Mouse (Mus musculus) T-cell, adult 66 days (primary cell): ENCODE results near the gene Eif4e2. TPM values are rescaled to one million over a fixed set of nuclear protein-coding genes. Genes with fewer than 3 reads are reported as not detected.

Experiments
- total RNA-seq, 2 experiments: library from RNA; stranded (reverse); gene quantifications; 3 replicates in 1 of 2; 4 replicates in 1 of 2; pipeline ENCODE4 v1.2.4; 2023

Eif4e2 gene
- total RNA-seq = 100 to 1,000 TPM; 138 to 147 TPM

DNA sequence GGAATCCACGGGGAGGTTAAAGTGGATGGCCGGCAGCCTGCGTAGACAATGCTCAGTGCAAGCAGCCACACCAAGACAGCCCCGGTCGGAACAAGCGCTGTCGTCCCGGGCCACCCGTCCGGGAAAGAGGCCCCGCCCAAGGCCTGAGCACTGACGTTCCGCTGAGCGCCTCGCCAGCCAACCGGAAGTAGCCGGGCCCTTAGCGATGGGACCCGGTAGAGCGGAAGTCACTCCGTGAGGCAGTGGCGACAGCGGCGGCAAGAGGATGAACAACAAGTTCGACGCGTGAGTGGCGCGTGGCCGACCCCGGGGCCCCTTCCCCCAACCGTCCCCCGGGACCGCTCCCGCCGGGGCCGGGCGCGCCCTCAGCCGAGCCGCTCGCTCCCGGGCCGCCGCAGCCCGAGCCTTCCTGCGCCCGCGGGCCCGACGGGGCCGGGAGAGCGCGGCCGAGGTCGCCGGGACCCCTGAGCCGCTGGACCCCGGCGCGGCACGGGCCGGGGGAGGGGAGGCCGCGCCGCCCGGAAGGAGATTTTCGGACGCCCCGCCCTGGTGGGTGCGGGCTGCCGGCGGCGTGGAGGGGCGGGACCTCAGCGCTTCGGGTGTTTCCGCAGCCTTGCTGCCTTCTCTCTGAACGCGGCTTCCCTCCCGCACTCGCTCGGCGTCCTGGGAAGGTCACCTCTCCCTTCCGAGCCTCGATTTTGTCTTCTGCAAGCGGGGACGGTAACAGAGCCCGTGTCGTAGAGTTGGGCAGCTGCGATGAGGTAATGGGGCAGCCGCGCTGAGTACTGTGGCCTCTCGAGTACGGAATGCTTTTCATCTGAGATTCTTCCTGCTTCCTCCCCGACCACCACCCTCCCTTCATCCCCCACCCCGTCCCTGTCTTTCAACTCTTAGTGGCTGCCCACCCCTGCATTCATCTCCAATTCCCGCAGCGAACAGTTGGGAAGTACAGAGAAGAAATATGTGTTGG is at the start of gene Eif4e2:
Gene Eif4e2 (plus strand): TSS at position 180 of the 970 bp plus-strand sequence.

DNA sequence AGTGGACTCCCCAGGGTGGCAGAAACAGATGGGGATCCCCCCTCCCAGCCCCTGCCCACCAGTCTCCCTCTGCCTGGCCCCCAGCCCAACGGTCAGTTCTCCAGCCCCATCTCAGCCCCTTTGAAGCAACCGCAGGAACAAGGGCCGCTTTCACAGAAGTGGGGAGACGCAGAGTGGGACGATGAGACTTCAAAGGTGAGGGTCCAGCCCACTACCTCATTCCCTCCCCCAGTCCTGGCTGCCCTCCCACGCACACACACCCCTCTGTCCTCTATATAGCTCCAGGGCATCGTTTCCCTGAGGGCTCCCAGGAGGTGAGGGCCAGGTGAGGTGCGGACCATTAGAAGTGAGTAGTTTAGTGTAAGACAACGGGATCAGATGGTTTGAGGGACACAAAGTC is 30.7 kb upstream of the Eif4e2 start, which contains the start of gene Prss56:
Gene Prss56 (plus strand): TSS at position 301 of the 400 bp plus-strand sequence.

GRCm38 (mm10) chr1:87190429-87190828 is 23.3 kb upstream of the Eif4e2 start, which contains the start of gene Chrnd:
Gene Chrnd (plus strand): TSS chr1:87190607.

DNA sequence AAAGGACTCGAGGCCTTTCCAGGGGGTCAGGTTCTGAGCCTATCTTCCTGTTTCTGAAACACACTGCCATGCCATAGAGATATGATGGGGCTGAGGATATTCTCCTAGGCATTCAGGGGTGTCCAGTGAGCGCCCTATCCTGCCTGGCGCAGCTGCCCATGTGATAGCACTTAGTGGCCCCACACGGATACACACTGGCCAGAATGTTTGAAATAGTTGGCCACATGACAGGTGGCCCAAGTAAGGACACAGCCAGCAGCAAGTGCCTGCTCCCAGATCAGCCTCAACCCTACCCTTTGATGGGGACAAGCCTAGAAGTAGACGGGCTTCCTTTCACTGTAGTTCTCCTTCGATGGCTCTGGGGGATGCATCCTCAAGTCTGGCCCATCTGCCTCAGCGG is 9.2 kb upstream of the Eif4e2 start, which contains the start of gene Chrng:
Gene Chrng (plus strand): TSS at position 193 of the 400 bp plus-strand sequence.

DNA sequence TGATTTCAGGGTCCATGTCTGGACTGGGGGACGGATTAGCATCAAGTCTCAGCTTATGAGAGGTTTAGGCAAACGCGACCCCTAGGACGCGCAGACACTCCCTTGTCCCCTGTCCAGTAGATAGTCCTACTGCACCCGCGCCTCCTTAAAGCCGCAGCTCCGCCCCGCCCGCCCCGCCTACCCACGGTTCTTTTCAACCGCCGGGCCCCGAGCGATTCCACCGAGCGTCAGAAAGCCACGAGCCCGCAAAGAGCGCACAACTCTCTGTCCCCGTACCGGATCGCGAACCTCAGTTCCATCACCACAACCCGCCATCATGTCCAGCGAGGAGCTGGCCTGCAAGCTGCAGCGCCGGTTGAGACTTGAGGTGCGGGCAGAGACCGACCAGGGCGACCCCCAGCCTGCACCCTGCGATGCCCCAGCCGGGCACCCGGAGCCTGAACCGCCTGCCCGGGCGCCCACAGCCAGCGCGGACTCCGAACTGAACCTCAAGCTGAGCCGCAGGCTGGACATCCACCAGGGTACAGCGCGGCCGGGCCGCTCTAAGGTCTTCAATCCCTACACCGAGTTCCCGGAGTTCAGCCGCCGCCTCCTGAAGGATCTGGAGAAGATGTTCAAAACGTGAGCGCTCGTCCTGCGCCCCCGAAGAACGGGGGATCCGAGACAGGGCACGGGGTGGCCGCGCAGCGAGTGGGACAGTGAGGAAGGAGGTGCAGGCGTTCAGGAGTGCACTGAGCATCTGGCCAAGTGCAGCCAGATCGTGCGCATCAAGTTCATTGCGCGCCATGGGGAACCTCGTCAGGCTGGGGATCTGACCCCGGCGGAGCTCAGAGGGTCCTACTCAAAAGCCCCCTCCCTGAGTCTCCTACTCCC is 50.7 kb downstream of the Eif4e2 start, which contains the start of gene Efhd1:
Gene Efhd1 (plus strand): TSS at position 230 of the 873 bp plus-strand sequence.

Other genes with a start within 250 kb of the Eif4e2 start
- not detected for gene Alppl2, start 124.0 kb upstream of the Eif4e2 start, total RNA-seq
- not detected for gene Alpi, start 112.3 kb upstream of the Eif4e2 start, total RNA-seq
- not detected for gene Akp3, start 88.9 kb upstream of the Eif4e2 start, total RNA-seq
- gene Ecel1, start 57.4 kb upstream of the Eif4e2 start, total RNA-seq = 1 to 10 TPM in 1 of 2 experiments, not detected in 1; 1.6 TPM
- gene Prss56, start 30.6 kb upstream of the Eif4e2 start, total RNA-seq = not detected
- not detected for gene Chrnd, start 23.3 kb upstream of the Eif4e2 start, total RNA-seq
- not detected for gene Chrng, start 9.3 kb upstream of the Eif4e2 start, total RNA-seq
- gene Efhd1, start 50.4 kb downstream of the Eif4e2 start, total RNA-seq = not detected
- 100 to 1,000 TPM; 128 to 137 TPM for gene Gigyf2, start 113.1 kb downstream of the Eif4e2 start, total RNA-seq
- not detected for gene Kcnj13, start 180.8 kb downstream of the Eif4e2 start, total RNA-seq